Mouse (Mus musculus) limb, embryonic 11.5 days (tissue): Measurements from ENCODE around the gene C1ra. TPM values are rescaled to one million over a fixed set of nuclear protein-coding genes. Genes with fewer than 3 reads are reported as not detected.
"Not testable (repeated sequence)": the region's sequence is repeated elsewhere in the genome, so short reads cannot be mapped to it uniquely, and the experiment has no call there.

ENCODE experiments used
- ATAC-seq: fragments of 200-750 bp; cut with Nextera tagmentation; 2 replicates; pipeline ENCODE4 v1.8.0; 2017; ENCODE audit warnings: low read depth; ENCODE audit not compliant: insufficient number of reproducible peaks, low FRiP score, low TSS enrichment
- DNase-seq: peaks from one replicate; pipeline ENCODE4 v3.0.0-alpha.2; 2015; ENCODE audit warnings: low spot score
- H3K27ac ChIP-seq: fragments of 300-500 bp; sonication (generic); replicated peaks from 2 replicates; pipeline ENCODE4 v1.5.1; 2014; ENCODE audit warnings: low read depth, mild to moderate bottlenecking, low read length
- H3K27me3 ChIP-seq: fragments of 300-500 bp; sonication (generic); 2 replicates; pipeline ENCODE4 v1.6.1; 2014; ENCODE audit warnings: mild to moderate bottlenecking, low read length, mixed read lengths; ENCODE audit not compliant: control insufficient read depth, insufficient read depth
- H3K36me3 ChIP-seq: fragments of 300-500 bp; sonication (generic); 2 replicates; pipeline ENCODE4 v1.6.1; 2014; ENCODE audit warnings: mild to moderate bottlenecking, low read length, moderate library complexity, mixed read lengths; ENCODE audit not compliant: control insufficient read depth, insufficient read depth
- H3K4me1 ChIP-seq: fragments of 300-500 bp; sonication (generic); 2 replicates; pipeline ENCODE4 v1.6.1; 2014; ENCODE audit warnings: low read length, mixed read lengths; ENCODE audit not compliant: control insufficient read depth, insufficient read depth
- H3K4me2 ChIP-seq: fragments of 300-500 bp; sonication (generic); 2 replicates; pipeline ENCODE4 v1.6.1; 2014; ENCODE audit warnings: low read depth, mild to moderate bottlenecking, moderate library complexity; ENCODE audit not compliant: severe bottlenecking
- H3K4me3 ChIP-seq: fragments of 300-500 bp; sonication (generic); 2 replicates; pipeline ENCODE4 v1.5.1; 2014; ENCODE audit warnings: low read depth, low read length
- H3K9ac ChIP-seq: fragments of 300-500 bp; sonication (generic); 2 replicates; pipeline ENCODE4 v1.6.1; 2014; ENCODE audit warnings: mild to moderate bottlenecking, low read length
- H3K9me3 ChIP-seq: fragments of 300-500 bp; sonication (generic); 2 replicates; pipeline ENCODE4 v1.6.1; 2016; ENCODE audit warnings: low read length; ENCODE audit not compliant: control insufficient read depth
- WGBS: fragments of 180-500 bp; shearing (Covaris S2); extraction: QIAGEN DNeasy Blood & Tissue Kit; methylation state at CpG from one replicate; pipeline ENCODE4 v1.1.7; 2014; 5-methylcytosine and 5-hydroxymethylcytosine counted together
- polyA plus RNA-seq: library from polyadenylated mRNA; unstranded; fragments of >200 nt; fragmentation: Nextera tagmentation; extraction: Ambion mirVana; gene quantifications from 2 replicates; pipeline ENCODE4 v1.2.1, GENCODE M21; 2014

The C1ra gene
- polyA plus RNA-seq, 1 experiment from 2014 or later, result 0.19 TPM

DNA sequence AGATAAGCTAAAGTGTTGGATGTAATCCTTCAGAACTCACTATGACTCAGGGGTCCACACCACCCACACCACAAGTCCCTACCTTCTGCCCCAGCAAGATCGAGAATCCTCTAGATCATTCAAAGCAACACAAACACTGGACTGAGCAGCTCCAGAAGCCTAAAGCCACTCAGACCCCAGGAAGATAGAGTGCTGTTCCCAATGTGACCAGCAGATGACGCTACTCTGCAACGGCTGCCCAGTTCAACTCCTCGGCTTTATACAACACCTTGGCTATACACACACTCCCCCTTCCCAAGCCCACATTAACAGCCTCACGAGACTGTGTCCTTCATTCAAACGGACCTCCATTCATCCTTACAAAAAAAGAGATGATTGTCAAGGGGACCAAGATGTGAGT is 39.4 kb upstream of the C1ra start:
- Histone ChIP-seq H3K4me3 (no peak overlapping the region), H3K36me3 (no peaks in the 10 kb centered on the region), H3K9me3 (no peaks in the 10 kb centered on the region), H3K4me1 (no peaks in the 10 kb centered on the region), H3K27ac (no peak overlapping the region), H3K4me2 (no peak overlapping the region), H3K27me3 (no peaks in the 10 kb centered on the region), H3K9ac (no peak overlapping the region)
- no peak for ATAC-seq
- peak; percentile 41 for DNase-seq
- WGBS, result 36% methylated on average over 6 of the region's 6 CpGs

DNA sequence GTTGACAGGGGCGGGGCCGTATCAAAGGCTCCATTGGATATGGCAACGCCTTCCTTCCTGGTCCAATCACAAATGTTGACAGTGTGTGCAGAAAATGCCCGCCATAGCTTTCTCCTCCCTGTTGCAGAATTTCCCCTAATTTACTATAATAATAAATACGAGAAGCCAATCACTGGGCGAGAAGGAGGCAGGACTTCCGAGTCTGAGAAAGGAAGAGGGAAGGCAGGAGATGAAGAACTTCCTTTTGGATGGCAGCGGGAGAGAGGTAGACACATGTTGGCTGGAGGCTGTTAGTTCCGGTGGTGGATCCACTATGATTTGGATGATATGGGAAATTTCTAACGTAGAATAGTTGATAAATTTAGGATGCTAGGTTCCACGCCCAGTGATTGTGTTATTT is 37.6 kb upstream of the C1ra start:
- H3K4me1 ChIP-seq, result no peaks in the 10 kb centered on the region
- 83% methylated on average over 11 of the region's 11 CpGs for WGBS

DNA sequence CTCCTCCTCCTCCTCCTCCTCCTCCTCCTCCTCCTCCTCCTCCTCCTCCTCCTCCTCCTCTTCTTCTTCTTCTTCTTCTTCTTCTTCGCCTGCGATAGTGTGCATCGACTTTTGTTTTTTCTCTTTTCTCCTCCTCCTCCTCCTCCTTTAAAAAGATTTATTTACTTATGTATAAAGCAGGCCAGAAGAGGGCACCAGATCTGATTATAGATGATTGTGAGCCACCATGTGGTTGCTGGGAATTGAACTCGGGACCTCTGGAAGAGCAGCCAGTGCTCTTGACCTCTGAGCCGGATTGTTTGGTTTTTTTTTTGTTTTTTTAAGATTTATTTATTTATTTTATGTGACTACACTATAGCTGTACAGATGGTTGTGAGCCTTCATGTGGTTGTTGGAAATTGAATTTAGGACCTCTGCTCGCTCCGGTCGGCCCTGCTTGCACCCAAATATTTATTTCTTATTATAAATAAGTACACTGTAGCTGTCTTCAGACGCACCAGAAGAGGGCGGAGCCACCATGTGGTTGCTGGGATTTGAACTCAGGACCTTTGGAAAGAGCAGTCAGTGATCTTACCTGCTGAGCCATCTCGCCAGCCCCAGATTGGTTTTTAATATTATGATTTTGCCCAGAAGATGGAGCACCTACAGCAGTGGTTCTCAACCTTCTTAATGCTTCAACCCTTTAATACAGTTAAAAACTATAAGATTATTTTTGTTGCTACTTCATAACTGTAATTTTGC is 36.7 kb upstream of the C1ra start:
- not testable (repeated sequence) for H3K4me3 ChIP-seq, H3K9me3 ChIP-seq, H3K36me3 ChIP-seq, H3K27ac ChIP-seq, H3K4me1 ChIP-seq, H3K9ac ChIP-seq, H3K4me2 ChIP-seq, ATAC-seq, H3K27me3 ChIP-seq, DNase-seq
- WGBS, result 89% methylated on average over 8 of the region's 11 CpGs

More for the DNA sequence above, 37.6 kb upstream of the C1ra start:
- ATAC-seq (no peak), DNase-seq (no peak)
- no peaks in the 10 kb centered on the region for H3K9me3 ChIP-seq
- no peak overlapping the region for H3K4me3 ChIP-seq
- H3K4me2 ChIP-seq, result no peak overlapping the region
- no peaks in the 10 kb centered on the region for H3K36me3 ChIP-seq
- no peak overlapping the region for H3K27ac ChIP-seq
- H3K9ac ChIP-seq, result no peak overlapping the region
- no peaks in the 10 kb centered on the region for H3K27me3 ChIP-seq

DNA sequence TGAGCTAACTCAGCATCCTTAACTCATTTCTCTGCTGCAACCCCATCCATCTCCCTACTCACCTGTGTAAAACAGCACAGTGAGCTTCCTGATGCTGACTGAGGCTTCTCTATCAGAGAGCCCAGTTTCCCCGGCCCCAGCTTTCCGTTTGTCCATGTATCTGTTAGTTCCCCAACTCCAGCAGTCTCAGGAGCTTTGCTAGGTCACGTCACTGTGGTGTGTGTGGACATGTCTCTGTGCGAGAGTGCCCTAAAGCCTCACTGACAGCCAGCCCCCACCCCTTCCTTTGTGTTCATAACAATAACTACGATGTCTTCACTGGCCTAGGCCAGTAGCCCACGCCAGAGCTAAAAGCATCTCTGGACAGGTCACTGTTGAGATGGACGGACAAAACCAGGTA is 36.0 kb upstream of the C1ra start:
- no peaks in the 10 kb centered on the region for H3K36me3 ChIP-seq
- no peaks in the 10 kb centered on the region for H3K4me1 ChIP-seq
- H3K27me3 ChIP-seq, result no peaks in the 10 kb centered on the region
- H3K4me3 ChIP-seq, result no peak overlapping the region
- no peak for ATAC-seq
- DNase-seq, result no peak
- no peak overlapping the region for H3K27ac ChIP-seq
- H3K9ac ChIP-seq, result no peak overlapping the region
- H3K9me3 ChIP-seq, result no peaks in the 10 kb centered on the region
- H3K4me2 ChIP-seq, result no peak overlapping the region
- WGBS, result 88% methylated on average over 7 of the region's 7 CpGs

DNA sequence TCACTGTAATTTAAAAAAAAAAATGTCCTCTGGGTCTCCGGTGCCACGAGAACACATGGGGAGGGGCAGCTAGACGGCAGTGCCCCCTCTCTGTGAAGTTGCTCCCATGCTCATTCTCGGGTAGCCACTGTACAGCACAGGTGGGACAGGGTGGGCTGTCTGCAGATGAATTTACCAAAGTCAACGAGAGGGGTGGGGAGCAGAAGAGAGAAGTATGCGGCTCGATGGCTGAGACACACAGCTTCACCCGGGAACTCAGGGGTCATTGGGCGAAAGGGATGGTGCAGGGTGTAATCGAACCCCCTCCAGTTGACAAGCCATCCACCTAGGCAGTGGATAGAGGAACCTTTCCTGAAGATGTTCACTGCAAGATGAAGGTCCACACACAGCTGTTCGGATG is 35.4 kb upstream of the C1ra start:
- 89% methylated on average over 11 of the region's 11 CpGs for whole genome bisulfite sequencing

DNA sequence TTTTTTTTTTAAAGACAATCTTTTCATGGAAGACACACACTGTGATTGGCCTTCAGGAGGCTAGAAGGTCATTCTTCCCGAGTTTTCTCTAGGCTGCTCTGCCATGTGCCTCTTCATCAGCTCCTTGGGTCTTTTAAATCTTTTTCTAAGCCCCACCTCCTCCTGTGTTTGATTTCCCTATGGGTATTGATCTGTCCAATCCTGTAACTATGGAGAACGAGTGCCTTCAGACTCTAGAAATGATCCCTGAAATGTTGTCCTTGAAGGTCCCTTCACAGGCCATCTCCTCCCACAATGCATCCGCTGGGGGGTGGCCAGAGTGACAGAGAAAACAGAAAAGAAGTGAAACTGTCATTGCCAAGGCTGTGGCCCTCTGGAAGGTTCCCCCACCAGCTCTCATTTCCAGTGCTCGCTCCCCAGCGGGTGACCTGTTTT is 35.0 kb upstream of the C1ra start:
- Histone ChIP-seq H3K27ac (no peak overlapping the region), H3K27me3 (no peaks in the 10 kb centered on the region), H3K9ac (no peak overlapping the region), H3K36me3 (no peaks in the 10 kb centered on the region), H3K9me3 (no peaks in the 10 kb centered on the region), H3K4me2 (no peak overlapping the region), H3K4me3 (no peak overlapping the region), H3K4me1 (no peaks in the 10 kb centered on the region)
- WGBS, result 77% methylated on average over 5 of the region's 5 CpGs
- ATAC-seq (no peak), DNase-seq (no peak)

More for the DNA sequence above, 35.4 kb upstream of the C1ra start:
- no peaks in the 10 kb centered on the region for H3K36me3 ChIP-seq
- H3K27me3 ChIP-seq, result no peaks in the 10 kb centered on the region
- no peak overlapping the region for H3K9ac ChIP-seq
- no peak overlapping the region for H3K4me3 ChIP-seq
- no peak for DNase-seq
- no peak overlapping the region for H3K4me2 ChIP-seq
- no peak for ATAC-seq
- H3K27ac ChIP-seq, result no peak overlapping the region
- no peaks in the 10 kb centered on the region for H3K9me3 ChIP-seq
- no peaks in the 10 kb centered on the region for H3K4me1 ChIP-seq

DNA sequence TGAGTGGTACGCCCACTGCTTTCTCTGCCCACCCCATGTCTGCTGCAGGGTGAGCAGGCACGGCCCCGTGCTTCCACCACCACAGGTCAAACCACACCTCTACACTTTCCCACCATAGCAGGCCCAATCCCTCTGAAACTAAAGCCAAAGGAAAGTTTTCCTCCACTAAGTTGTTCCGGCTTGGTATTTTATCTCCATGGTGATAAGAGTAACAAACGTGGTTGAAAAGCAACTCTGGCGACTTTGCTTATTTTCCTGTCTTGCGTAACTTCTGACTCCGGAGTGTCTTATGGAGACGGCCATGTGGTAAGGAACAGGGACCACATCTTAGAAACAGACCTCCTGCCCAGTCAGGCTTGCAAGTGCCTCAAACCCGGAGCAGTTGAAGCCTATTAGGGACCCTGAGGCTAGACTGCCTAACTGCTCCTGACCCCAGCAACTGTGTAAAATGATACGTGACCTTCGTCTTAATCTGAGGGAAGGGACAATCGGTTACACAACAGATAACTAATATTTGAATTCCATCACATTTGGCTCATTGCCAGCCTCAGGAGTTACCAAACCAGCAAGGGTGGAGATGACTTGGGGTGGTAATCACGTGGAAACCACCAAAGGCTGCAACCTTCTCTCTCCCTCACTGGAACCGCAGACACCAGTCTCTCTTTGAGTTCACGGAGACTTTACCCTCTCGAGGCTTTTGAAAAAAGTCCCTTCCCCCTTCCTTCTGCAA is 34.1 kb upstream of the C1ra start:
- 76% methylated on average over 17 of the region's 17 CpGs for WGBS
- Histone ChIP-seq H3K4me2 (no peak overlapping the region), H3K9ac (no peak overlapping the region), H3K27me3 (no peaks in the 10 kb centered on the region), H3K36me3 (no peaks in the 10 kb centered on the region), H3K4me1 (no peaks in the 10 kb centered on the region), H3K4me3 (no peak overlapping the region), H3K27ac (no peak overlapping the region), H3K9me3 (no peaks in the 10 kb centered on the region)
- DNase-seq (no peak), ATAC-seq (no peak)

DNA sequence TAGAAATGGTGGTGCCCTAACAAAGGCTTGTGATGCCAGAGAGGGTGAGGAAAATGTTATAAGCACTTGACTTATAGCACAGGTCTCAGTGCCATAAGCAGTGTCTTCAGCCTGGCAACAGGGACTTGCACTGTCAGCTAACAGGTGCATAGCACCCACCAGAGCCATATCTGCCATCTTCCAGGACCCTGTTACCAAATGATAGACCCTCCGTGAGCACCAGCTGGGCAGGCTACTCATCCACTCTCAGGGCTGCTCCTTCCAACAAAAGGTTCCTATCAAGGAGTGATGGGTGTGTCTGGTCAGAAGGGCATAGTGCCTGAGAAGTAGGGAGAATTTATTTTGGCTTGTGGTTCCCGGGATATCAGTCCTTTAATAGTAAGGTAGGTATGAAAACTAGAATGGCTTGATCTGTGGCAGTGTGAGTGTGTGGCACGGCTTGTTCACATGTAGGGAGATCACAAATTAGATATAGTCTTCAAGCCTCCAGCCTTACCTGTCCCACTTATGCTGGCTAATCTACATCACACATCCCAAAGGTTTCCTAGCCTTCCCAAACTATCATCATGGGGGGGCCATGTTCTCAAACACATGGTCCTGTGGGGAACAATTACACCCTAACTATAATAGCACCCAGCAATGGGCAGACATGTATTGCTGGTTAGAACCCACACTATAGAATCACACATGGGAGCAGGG is 33.2 kb upstream of the C1ra start:
- WGBS, result 93% methylated on average over 3 of the region's 3 CpGs
- ATAC-seq (no peak), DNase-seq (no peak)
- Histone ChIP-seq H3K9ac (no peak overlapping the region), H3K4me3 (no peak overlapping the region), H3K36me3 (no peaks in the 10 kb centered on the region), H3K27ac (no peak overlapping the region), H3K27me3 (no peaks in the 10 kb centered on the region), H3K4me2 (no peak overlapping the region), H3K9me3 (no peaks in the 10 kb centered on the region), H3K4me1 (no peaks in the 10 kb centered on the region)
